Mouse (Mus musculus): ENCODE results near the gene Eif4e.

DNA sequence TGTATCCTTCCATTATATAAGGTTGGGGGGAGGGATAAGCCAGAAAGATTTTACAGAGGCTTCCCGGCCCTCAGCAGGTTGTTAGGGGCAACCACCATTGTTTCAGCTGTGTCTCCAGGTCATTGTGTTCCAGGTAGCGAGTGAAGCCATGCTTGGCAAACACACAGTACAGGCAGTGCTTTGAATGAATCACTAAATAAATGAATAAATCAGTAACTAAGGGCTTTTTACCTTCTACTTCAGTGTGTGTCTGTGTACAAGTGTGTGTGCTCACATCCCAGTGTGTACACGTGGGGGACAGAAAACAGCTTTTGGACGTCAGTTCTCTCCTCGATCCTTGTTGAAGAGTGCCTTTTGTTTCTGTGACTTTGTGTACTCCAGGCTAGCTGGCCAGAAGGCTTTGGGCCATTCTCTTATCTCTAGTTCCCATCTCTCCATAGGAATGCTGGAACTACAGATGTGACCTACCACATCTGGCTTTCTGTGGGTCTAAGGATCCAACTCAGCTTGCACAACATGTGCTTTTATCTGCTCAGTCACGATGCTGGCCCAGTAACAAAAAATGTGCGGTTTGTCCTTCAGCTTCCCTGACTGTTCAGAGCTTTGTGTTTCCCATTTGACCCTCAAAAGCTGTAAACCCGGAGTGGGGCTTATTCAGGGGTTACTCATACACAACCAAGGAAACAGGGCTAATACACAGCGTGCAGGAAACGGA, 10.2 kb upstream of the Eif4e start:
- TF ChIP-seq TCF12 (IDR thresholded peaks at IDR 0.05; ENCODE audit: low read depth, low read length): no peak
- no peak for TF ChIP-seq ZC3H11A (IDR thresholded peaks at IDR 0.05; ENCODE audit: low read depth, low read length)
- no peak for TF ChIP-seq HCFC1 (IDR thresholded peaks at IDR 0.05; ENCODE audit: low read depth, low read length)
- no peak for TF ChIP-seq EP300 (IDR thresholded peaks at IDR 0.05; ENCODE audit: low read depth in 1 of 2, low read length in 2 of 2)
- no peak for TF ChIP-seq POLR2A (IDR thresholded peaks at IDR 0.05; ENCODE audit: control insufficient read depth in 1 of 2, insufficient read depth in 1 of 2, low read depth in 1 of 2, low read length in 2 of 2, poor library complexity in 1 of 2)
- TF ChIP-seq CHD1 (IDR thresholded peaks at IDR 0.05; ENCODE audit: low read depth, low read length): no peak
- TF ChIP-seq USF1 (IDR thresholded peaks at IDR 0.05; ENCODE audit: low read depth, low read length): no peak
- no peak for TF ChIP-seq UBTF (IDR thresholded peaks at IDR 0.05; ENCODE audit: borderline replicate concordance, insufficient read depth, low read depth, low read length)
- no peak for TF ChIP-seq GATA1 (IDR thresholded peaks at IDR 0.05; ENCODE audit: low read depth, low read length)
- no peak for TF ChIP-seq E2F4 (IDR thresholded peaks at IDR 0.05; ENCODE audit: borderline replicate concordance, low read depth, low read length)
- no peak for TF ChIP-seq MEF2A (IDR thresholded peaks at IDR 0.05; ENCODE audit: extremely low read depth, insufficient replicate concordance, low read depth, low read length, poor library complexity, severe bottlenecking)
- no peak for TF ChIP-seq CTCF (IDR thresholded peaks at IDR 0.05 in 2 of 3, conservative IDR thresholded peaks at IDR 0.05 in 1 of 3; ENCODE audit: control insufficient read depth in 1 of 3, insufficient read depth in 1 of 3, low read depth in 2 of 3, low read length in 3 of 3, poor library complexity in 1 of 3, severe bottlenecking in 1 of 3)
